Mouse (Mus musculus) kidney, embryonic 14.5 days (tissue): ENCODE measurements at regions not wholly inside any gene's neighbourhood (a gene's known extent, or its start where the extent isn't known, plus 50 kb on each side); places are given as distances from the start of the nearest gene placed in this dataset.

Experiments used
- ATAC-seq: fragments of 200-750 bp; cut with Nextera tagmentation; 2 replicates; pipeline ENCODE4 v1.8.0; 2017; ENCODE audit warnings: moderate number of reproducible peaks, mild to moderate bottlenecking, moderate TSS enrichment, moderate library complexity; ENCODE audit not compliant: low FRiP score, low TSS enrichment
- H3K27ac ChIP-seq: fragments of 300-500 bp; sonication (generic); 2 replicates; pipeline ENCODE4 v1.5.1; 2014; ENCODE audit warnings: low read depth, mild to moderate bottlenecking, low read length, moderate library complexity, mixed read lengths
- H3K27me3 ChIP-seq: fragments of 300-500 bp; sonication (generic); 2 replicates; pipeline ENCODE4 v1.6.1; 2014; ENCODE audit warnings: mild to moderate bottlenecking, low read length; ENCODE audit not compliant: control insufficient read depth, insufficient read depth
- H3K36me3 ChIP-seq: fragments of 300-500 bp; sonication (generic); 2 replicates; pipeline ENCODE4 v1.6.1; 2014; ENCODE audit warnings: low read length, mixed read lengths; ENCODE audit not compliant: control insufficient read depth, insufficient read depth
- H3K4me1 ChIP-seq: fragments of 300-500 bp; sonication (generic); 2 replicates; pipeline ENCODE4 v1.6.1; 2014; ENCODE audit warnings: low read length, mixed read lengths; ENCODE audit not compliant: control insufficient read depth, insufficient read depth
- H3K4me2 ChIP-seq: fragments of 300-500 bp; sonication (generic); replicated peaks from 2 replicates; pipeline ENCODE4 v1.6.1; 2014; ENCODE audit warnings: low read depth, mild to moderate bottlenecking, low read length
- H3K4me3 ChIP-seq: fragments of 300-500 bp; sonication (generic); 2 replicates; pipeline ENCODE4 v1.5.1; 2014; ENCODE audit warnings: mild to moderate bottlenecking, low read length
- H3K9ac ChIP-seq: fragments of 300-500 bp; sonication (generic); 2 replicates; pipeline ENCODE4 v1.6.1; 2014; ENCODE audit warnings: low read depth, mild to moderate bottlenecking, low read length, moderate library complexity
- H3K9me3 ChIP-seq: fragments of 300-500 bp; sonication (generic); 2 replicates; pipeline ENCODE4 v1.6.1; 2016; ENCODE audit warnings: low read length; ENCODE audit not compliant: control insufficient read depth
- WGBS: fragments of 180-500 bp; shearing (Covaris S2); extraction: QIAGEN DNeasy Blood & Tissue Kit; methylation state at CpG from one replicate; pipeline ENCODE4 v1.1.7; 2014; 5-methylcytosine and 5-hydroxymethylcytosine counted together

DNA sequence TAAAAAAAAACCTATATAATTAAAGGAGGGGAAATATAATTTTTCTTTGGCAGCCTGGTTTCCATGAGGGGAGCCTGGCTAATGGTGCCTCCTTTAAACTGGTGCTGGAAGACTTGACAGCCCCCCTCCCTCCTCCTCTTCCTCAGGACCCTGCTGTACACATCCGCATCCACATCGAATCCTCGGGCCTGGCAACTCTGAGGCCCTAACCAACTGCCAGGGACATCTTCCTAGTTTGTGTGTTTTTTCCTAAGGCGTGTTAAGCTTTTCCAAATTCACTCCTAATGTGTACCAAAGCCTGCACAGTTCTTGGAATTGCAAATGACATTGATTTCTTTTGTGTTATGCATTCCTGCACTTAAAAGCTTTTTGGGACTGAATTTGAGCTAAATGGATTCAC is 236.4 kb upstream of the Ccdc122 start:
- Histone ChIP-seq H3K9ac (no peak overlapping the region), H3K27ac (no peak overlapping the region), H3K4me1 (no peaks in the 10 kb centered on the region), H3K4me3 (no peak overlapping the region), H3K36me3 (no peaks in the 10 kb centered on the region), H3K4me2 (no peak overlapping the region), H3K9me3 (no peaks in the 10 kb centered on the region), H3K27me3 (no peaks in the 10 kb centered on the region)
- 82% methylated on average over 4 of the region's 4 CpGs for WGBS
- no peak for ATAC-seq

- 80% methylated on average over 6 of the region's 6 CpGs for WGBS
- Histone ChIP-seq H3K4me1 (no peaks in the 10 kb centered on the region), H3K9ac (no peak overlapping the region), H3K27me3 (no peaks in the 10 kb centered on the region), H3K36me3 (no peaks in the 10 kb centered on the region), H3K4me3 (no peak overlapping the region), H3K4me2 (no peak overlapping the region), H3K9me3 (no peaks in the 10 kb centered on the region), H3K27ac (no peak overlapping the region)
- no peak for ATAC-seq
Observed at GRCm38 (mm10) chr14:76799741-76800140, 236.8 kb upstream of the Ccdc122 start.

- WGBS = 82% methylated on average over 8 of the region's 8 CpGs
- H3K27me3 ChIP-seq = no peaks in the 10 kb centered on the region
- ATAC-seq = no peak
- no peak overlapping the region for H3K4me2 ChIP-seq
- H3K4me1 ChIP-seq = no peaks in the 10 kb centered on the region
- H3K9me3 ChIP-seq = no peaks in the 10 kb centered on the region
- no peaks in the 10 kb centered on the region for H3K36me3 ChIP-seq
- H3K9ac ChIP-seq = no peak overlapping the region
- no peak overlapping the region for H3K4me3 ChIP-seq
- no peak overlapping the region for H3K27ac ChIP-seq
Observed at GRCm38 (mm10) chr14:76798925-76799428, 237.6 kb upstream of the Ccdc122 start.

- H3K4me1 ChIP-seq = no peaks in the 10 kb centered on the region
- no peaks in the 10 kb centered on the region for H3K27me3 ChIP-seq
- H3K9ac ChIP-seq = no peak overlapping the region
- ATAC-seq = no peak
- no peak overlapping the region for H3K27ac ChIP-seq
- 86% methylated on average over 6 of the region's 6 CpGs for WGBS
- no peak overlapping the region for H3K4me3 ChIP-seq
- no peaks in the 10 kb centered on the region for H3K36me3 ChIP-seq
- H3K9me3 ChIP-seq = no peaks in the 10 kb centered on the region
- no peak overlapping the region for H3K4me2 ChIP-seq
Observed at GRCm38 (mm10) chr14:76798488-76798887, 238.1 kb upstream of the Ccdc122 start.

- Histone ChIP-seq H3K4me1 (peaks cover under 1% of the 10 kb centered on the region; the same call in 1 of the 2 replicates), H3K27ac (no peak overlapping the region), H3K4me3 (no peak overlapping the region), H3K27me3 (no peaks in the 10 kb centered on the region), H3K36me3 (no peaks in the 10 kb centered on the region), H3K9ac (no peak overlapping the region), H3K9me3 (no peaks in the 10 kb centered on the region), H3K4me2 (no peak overlapping the region)
- WGBS = 70% methylated on average over 6 of the region's 6 CpGs
- ATAC-seq = no peak
Observed at GRCm38 (mm10) chr14:76797518-76797917, 239.1 kb upstream of the Ccdc122 start.

- WGBS = 26% methylated on average over 6 of the region's 6 CpGs
- ATAC-seq = 0 out of 2 replicates have a peak, but pooled peaks have one; percentile 45
- H3K9ac ChIP-seq = no peak overlapping the region
- no peaks in the 10 kb centered on the region for H3K27me3 ChIP-seq
- H3K36me3 ChIP-seq = no peaks in the 10 kb centered on the region
- no peaks in the 10 kb centered on the region for H3K9me3 ChIP-seq
- no peak overlapping the region for H3K4me3 ChIP-seq
- peak overlapping the region; percentile 48; the same call in 1 of the 2 replicates for H3K27ac ChIP-seq
- peaks cover 10% of the 10 kb centered on the region for H3K4me1 ChIP-seq
- H3K4me2 ChIP-seq = no peak overlapping the region
Observed at GRCm38 (mm10) chr14:76791811-76792571, 235.3 kb upstream of the Serp2 start.

DNA sequence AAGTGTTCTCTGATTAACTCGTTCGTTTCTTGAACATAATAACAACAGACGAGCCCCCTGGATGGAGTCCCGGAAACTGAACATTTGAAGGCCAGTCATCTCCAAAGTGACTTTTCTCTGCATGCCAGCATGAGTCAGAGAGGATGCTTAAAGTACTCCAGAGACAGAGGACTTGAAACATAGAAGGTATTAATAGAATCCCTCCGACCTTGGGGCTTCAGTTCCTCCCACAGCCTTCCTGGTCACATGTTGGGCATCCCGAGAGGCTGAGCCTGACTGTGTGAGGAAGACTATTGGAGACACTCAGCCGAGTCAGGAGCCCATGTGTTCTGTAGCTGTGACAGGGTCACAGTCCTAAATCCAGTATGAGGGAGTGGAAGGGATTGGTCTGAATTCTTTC is 232.7 kb upstream of the Serp2 start:
- no peaks in the 10 kb centered on the region for H3K36me3 ChIP-seq
- peaks cover 10% of the 10 kb centered on the region for H3K4me1 ChIP-seq
- no peak for ATAC-seq
- no peak overlapping the region for H3K9ac ChIP-seq
- 48% methylated on average over 7 of the region's 7 CpGs for WGBS
- no peaks in the 10 kb centered on the region for H3K27me3 ChIP-seq
- no peak overlapping the region for H3K4me2 ChIP-seq
- H3K9me3 ChIP-seq = no peaks in the 10 kb centered on the region
- no peak overlapping the region for H3K27ac ChIP-seq
- H3K4me3 ChIP-seq = no peak overlapping the region

- no peak for ATAC-seq
- Histone ChIP-seq H3K4me1 (peaks cover 10% of the 10 kb centered on the region), H3K9me3 (no peaks in the 10 kb centered on the region), H3K4me2 (no peak overlapping the region), H3K27me3 (no peaks in the 10 kb centered on the region), H3K27ac (no peak overlapping the region), H3K36me3 (no peaks in the 10 kb centered on the region), H3K4me3 (no peak overlapping the region), H3K9ac (no peak overlapping the region)
- 69% methylated on average over 6 of the region's 6 CpGs for WGBS
Observed at GRCm38 (mm10) chr14:76787601-76788000, 230.9 kb upstream of the Serp2 start.

- ATAC-seq = no peak
- 70% methylated on average over 4 of the region's 4 CpGs for WGBS
Observed at GRCm38 (mm10) chr14:76786214-76786613, 229.5 kb upstream of the Serp2 start.

More at GRCm38 (mm10) chr14:76786214-76786613, 229.5 kb upstream of the Serp2 start:
- Histone ChIP-seq H3K4me1 (no peaks in the 10 kb centered on the region), H3K4me2 (no peak overlapping the region), H3K27ac (no peak overlapping the region), H3K27me3 (no peaks in the 10 kb centered on the region), H3K36me3 (no peaks in the 10 kb centered on the region), H3K9ac (no peak overlapping the region), H3K9me3 (no peaks in the 10 kb centered on the region), H3K4me3 (no peak overlapping the region)
